Mouse (Mus musculus) thymus, adult 2 months (tissue): ENCODE measurements around the gene Slc31a2.

ENCODE experiments used
- CTCF ChIP-seq: fragments of 200-500 bp; IDR thresholded peaks from 2 replicates; pipeline ENCODE4 v1.5.1; 2012; ENCODE audit warnings: mild to moderate bottlenecking, control low read depth, low read length, moderate library complexity, borderline replicate concordance; ENCODE audit not compliant: control insufficient read depth, poor library complexity, insufficient read depth; ENCODE audit errors: extremely low read depth
- POLR2A ChIP-seq: fragments of 200-500 bp; IDR thresholded peaks from 2 replicates; pipeline ENCODE4 v1.6.1; 2012; ENCODE audit warnings: mild to moderate bottlenecking, low read length, control low read depth, moderate library complexity; ENCODE audit not compliant: control insufficient read depth, poor library complexity, insufficient read depth; ENCODE audit errors: extremely low read depth

DNA sequence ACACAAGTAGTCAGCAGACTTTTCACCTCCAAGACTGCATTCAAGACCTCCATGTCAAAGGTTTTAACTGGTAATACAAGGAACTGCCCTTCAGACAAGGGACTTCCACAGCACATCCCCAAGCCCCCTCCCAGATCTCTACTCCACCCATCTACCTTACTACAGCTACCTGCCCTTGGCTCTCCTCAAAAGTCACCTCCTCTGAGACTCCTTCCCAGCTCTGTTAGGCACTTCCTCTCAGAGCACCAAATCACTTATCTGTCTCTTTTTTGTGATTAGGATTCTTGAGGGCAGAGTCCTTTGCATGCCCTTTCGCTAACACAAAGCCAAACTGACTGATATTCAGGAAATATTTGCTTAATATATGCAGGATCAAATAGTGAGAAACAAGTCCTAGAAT, 43.9 kb downstream of the Slc31a2 start:
- no peak for TF ChIP-seq CTCF
- TF ChIP-seq POLR2A: no peak
